Mouse (Mus musculus) testis, postnatal 10 days (tissue): ENCODE data around the gene Myo18b.

Experiments used
- DNase-seq: peaks from one replicate; pipeline ENCODE4 v3.0.0; 2021; ENCODE audit warnings: low spot score

Myo18b gene

GRCm38 (mm10) chr5:112876846-112877390 is 19.2 kb downstream of the Myo18b start:
- no peak for DNase-seq

GRCm38 (mm10) chr5:112872999-112873398 is 23.2 kb downstream of the Myo18b start:
- no peak for DNase-seq

GRCm38 (mm10) chr5:112870729-112871128 is 25.4 kb downstream of the Myo18b start:
- DNase-seq: peak; percentile 90

- no peak for DNase-seq
Measured at GRCm38 (mm10) chr5:112868620-112869019, 27.5 kb downstream of the Myo18b start.

- peak; percentile 85 for DNase-seq
Measured at GRCm38 (mm10) chr5:112864719-112865367, 31.3 kb downstream of the Myo18b start.

- DNase-seq: no peak
Measured at GRCm38 (mm10) chr5:112859379-112860035, 36.7 kb downstream of the Myo18b start.

GRCm38 (mm10) chr5:112853179-112853578 is 43.0 kb downstream of the Myo18b start:
- peak; percentile 81 for DNase-seq

GRCm38 (mm10) chr5:112851389-112851788 is 44.8 kb downstream of the Myo18b start:
- no peak for DNase-seq

- DNase-seq: peak; percentile 68
Measured at GRCm38 (mm10) chr5:112848586-112849280, 47.4 kb downstream of the Myo18b start.

GRCm38 (mm10) chr5:112847985-112848542 is 48.1 kb downstream of the Myo18b start:
- DNase-seq: no peak

- no peak for DNase-seq
Measured at GRCm38 (mm10) chr5:112846146-112846545, 50.0 kb downstream of the Myo18b start.

- DNase-seq: no peak
Measured at GRCm38 (mm10) chr5:112844460-112844859, 51.7 kb downstream of the Myo18b start.

GRCm38 (mm10) chr5:112843676-112844257 is 52.4 kb downstream of the Myo18b start:
- no peak for DNase-seq

- no peak for DNase-seq
Measured at GRCm38 (mm10) chr5:112842696-112843095, 53.5 kb downstream of the Myo18b start.

GRCm38 (mm10) chr5:112841850-112842249 is 54.3 kb downstream of the Myo18b start:
- no peak for DNase-seq

GRCm38 (mm10) chr5:112834896-112835295 is 61.3 kb downstream of the Myo18b start:
- no peak for DNase-seq

GRCm38 (mm10) chr5:112833866-112834265 is 62.3 kb downstream of the Myo18b start:
- DNase-seq: no peak

GRCm38 (mm10) chr5:112825091-112825794 is 70.9 kb downstream of the Myo18b start:
- DNase-seq: no peak

GRCm38 (mm10) chr5:112824376-112824775 is 71.8 kb downstream of the Myo18b start:
- peak; percentile 71 for DNase-seq

- no peak for DNase-seq
Measured at GRCm38 (mm10) chr5:112822426-112822825, 73.7 kb downstream of the Myo18b start.

GRCm38 (mm10) chr5:112815051-112815450 is 81.1 kb downstream of the Myo18b start:
- DNase-seq: no peak
